ENCODE assay signal across 7 mouse cellular contexts in genomic region chr2:163397905-163398304, GRCm38 (mm10). TPM values are rescaled to one million over a fixed set of nuclear protein-coding genes. Genes with fewer than 3 reads are reported as not detected.
DNase-seq lines count a peak whose midpoint lies in the region; ATAC-seq and TF ChIP-seq lines count a peak whose summit lies in the region.

TSS of gene Jph2 (minus strand) at chr2:163397993.

- TF ChIP-seq EP300 in heart, postnatal 0 days (IDR thresholded peaks at IDR 0.05; ENCODE audit: low read depth), result peak; percentile 92

- WGBS in embryonic facial prominence, embryonic 11.5 days, result 5% methylated on average over 10 of the region's 10 CpGs
- 7% methylated on average over 10 of the region's 10 CpGs for WGBS in heart, postnatal 0 days
- 25% methylated on average over 10 of the region's 10 CpGs for WGBS in liver, embryonic 13.5 days (ENCODE audit: insufficient replicate concordance)
- 8% methylated on average over 10 of the region's 10 CpGs for WGBS in stomach, embryonic 16.5 days
- WGBS in cerebellum, adult 2 months, result 19% methylated on average over 10 of the region's 10 CpGs

- H3K36me3 ChIP-seq in embryonic facial prominence, embryonic 11.5 days (replicated peaks; ENCODE audit: control insufficient read depth, insufficient read depth, low read depth, low read length), result no peaks in the 10 kb centered on the region
- no peaks in the 10 kb centered on the region for H3K36me3 ChIP-seq in heart, postnatal 0 days (replicated peaks; ENCODE audit: control insufficient read depth, insufficient read depth, low read length)
- no peaks in the 10 kb centered on the region for H3K36me3 ChIP-seq in liver, embryonic 13.5 days
- H3K36me3 ChIP-seq in stomach, embryonic 16.5 days (ENCODE audit: control insufficient read depth, insufficient read depth, low read length), result no peaks in the 10 kb centered on the region

- H3K4me3 ChIP-seq in embryonic facial prominence, embryonic 11.5 days (ENCODE audit: low read depth, low read length), result peak within 1 kb of the TSS; percentile 15; the same call in 1 of the 2 replicates
- peak within 1 kb of the TSS; percentile 85 for H3K4me3 ChIP-seq in heart, postnatal 0 days (ENCODE audit: low read depth, low read length)
- H3K4me3 ChIP-seq in liver, embryonic 13.5 days (replicated peaks), result no peak within 1 kb of the TSS
- peak within 1 kb of the TSS; percentile 47 for H3K4me3 ChIP-seq in stomach, embryonic 16.5 days (replicated peaks; ENCODE audit: low read length)
- H3K4me3 ChIP-seq in cerebellum, adult 2 months (replicated peaks; ENCODE audit: insufficient read depth, low read depth, low read length), result no peak within 1 kb of the TSS

- no peaks in the 10 kb centered on the region for H3K27me3 ChIP-seq in embryonic facial prominence, embryonic 11.5 days (ENCODE audit: control insufficient read depth, insufficient read depth, low read length)
- H3K27me3 ChIP-seq in heart, postnatal 0 days (ENCODE audit: control insufficient read depth, insufficient read depth, low read length), result no peaks in the 10 kb centered on the region
- peaks cover 18% of the 10 kb centered on the region; the same call in 1 of the 2 replicates for H3K27me3 ChIP-seq in liver, embryonic 13.5 days
- no peaks in the 10 kb centered on the region for H3K27me3 ChIP-seq in stomach, embryonic 16.5 days (ENCODE audit: control insufficient read depth, insufficient read depth, low read length)
- no peaks in the 10 kb centered on the region for H3K27me3 ChIP-seq in cerebellum, adult 2 months (ENCODE audit: control insufficient read depth, insufficient read depth, low read length)

- no peak for TF ChIP-seq CTCF in heart, postnatal 0 days (IDR thresholded peaks at IDR 0.05; ENCODE audit: low read depth)
- no peak for TF ChIP-seq CTCF in cerebellum, adult 2 months (IDR thresholded peaks at IDR 0.05; ENCODE audit: borderline replicate concordance, insufficient read depth, low read depth, low read length)

- H3K4me2 ChIP-seq in embryonic facial prominence, embryonic 11.5 days (ENCODE audit: low read depth, low read length), result peak within 1 kb of the TSS; percentile 40
- peak within 1 kb of the TSS; percentile 75 for H3K4me2 ChIP-seq in heart, postnatal 0 days (ENCODE audit: low read depth, low read length)
- H3K4me2 ChIP-seq in liver, embryonic 13.5 days, result 0 out of 2 replicates have a peak within 1 kb of the TSS, but pooled peaks have one; percentile 12
- peak within 1 kb of the TSS; percentile 47 for H3K4me2 ChIP-seq in stomach, embryonic 16.5 days (ENCODE audit: low read depth, low read length)

- no peak within 1 kb of the TSS for H3K27ac ChIP-seq in embryonic facial prominence, embryonic 11.5 days (replicated peaks; ENCODE audit: low read depth, low read length)
- H3K27ac ChIP-seq in heart, postnatal 0 days (ENCODE audit: low read depth), result peak within 1 kb of the TSS; percentile 97
- H3K27ac ChIP-seq in liver, embryonic 13.5 days, result no peak within 1 kb of the TSS
- H3K27ac ChIP-seq in stomach, embryonic 16.5 days (ENCODE audit: low read length), result peak within 1 kb of the TSS; percentile 84
- no peak within 1 kb of the TSS for H3K27ac ChIP-seq in cerebellum, adult 2 months (ENCODE audit: insufficient read depth, low read length)

- H3K4me1 ChIP-seq in embryonic facial prominence, embryonic 11.5 days (ENCODE audit: control insufficient read depth, insufficient read depth, low read length), result peaks cover 2% of the 10 kb centered on the region; the same call in 1 of the 2 replicates
- peaks cover 15% of the 10 kb centered on the region for H3K4me1 ChIP-seq in heart, postnatal 0 days (ENCODE audit: control insufficient read depth, insufficient read depth)
- H3K4me1 ChIP-seq in liver, embryonic 13.5 days (replicated peaks), result no peaks in the 10 kb centered on the region
- H3K4me1 ChIP-seq in stomach, embryonic 16.5 days (ENCODE audit: control insufficient read depth, insufficient read depth, low read length), result peaks cover 17% of the 10 kb centered on the region
- H3K4me1 ChIP-seq in cerebellum, adult 2 months (ENCODE audit: control insufficient read depth, insufficient read depth, low read length), result no peaks in the 10 kb centered on the region

- peak; percentile 71; the same call in 1 of the 2 replicates for ATAC-seq in embryonic facial prominence, embryonic 11.5 days (replicated peaks; ENCODE audit: insufficient number of reproducible peaks, low FRiP score, low TSS enrichment, low read depth)
- ATAC-seq in heart, postnatal 0 days (ENCODE audit: insufficient read depth, low read depth), result peak; percentile 85
- no peak for ATAC-seq in liver, embryonic 13.5 days (ENCODE audit: low read depth)
- ATAC-seq in stomach, embryonic 16.5 days (ENCODE audit: insufficient read depth, low FRiP score), result peak; percentile 83
- no peak for ATAC-seq in frontal cortex, adult (ENCODE audit: low TSS enrichment)

- peak; percentile 51 for DNase-seq in adrenal gland, postnatal 25 days
- DNase-seq in embryonic facial prominence, embryonic 11.5 days (ENCODE audit: low spot score), result peak; percentile 74
- DNase-seq in heart, postnatal 0 days (ENCODE audit: low spot score), result peak; percentile 93
- no peak for DNase-seq in liver, embryonic 13.5 days
- DNase-seq in cerebellum, adult 2 months, result no peak

- H3K9ac ChIP-seq in embryonic facial prominence, embryonic 11.5 days (replicated peaks; ENCODE audit: low read length), result no peak within 1 kb of the TSS; the same call in 1 of the 2 replicates
- H3K9ac ChIP-seq in heart, postnatal 0 days (replicated peaks; ENCODE audit: low read depth, low read length), result peak within 1 kb of the TSS; percentile 95
- no peak within 1 kb of the TSS for H3K9ac ChIP-seq in liver, embryonic 13.5 days
- peak within 1 kb of the TSS; percentile 68 for H3K9ac ChIP-seq in stomach, embryonic 16.5 days (ENCODE audit: low read length)

- no peak for TF ChIP-seq POLR2A in cerebellum, adult 2 months (IDR thresholded peaks at IDR 0.05; ENCODE audit: borderline replicate concordance, insufficient read depth, low read length)

- H3K9me3 ChIP-seq in embryonic facial prominence, embryonic 11.5 days (replicated peaks; ENCODE audit: control insufficient read depth, low read length), result no peaks in the 10 kb centered on the region
- H3K9me3 ChIP-seq in heart, postnatal 0 days (replicated peaks; ENCODE audit: control insufficient read depth, low read length), result no peaks in the 10 kb centered on the region
- H3K9me3 ChIP-seq in liver, embryonic 13.5 days (replicated peaks), result no peaks in the 10 kb centered on the region
- no peaks in the 10 kb centered on the region for H3K9me3 ChIP-seq in stomach, embryonic 16.5 days (replicated peaks; ENCODE audit: control insufficient read depth, low read length)

RNA-seq across cellular contexts. Expression of gene Jph2, which starts in this region (rescaled TPM):
- total RNA-seq in adrenal gland, postnatal 25 days (2021), result 2.7 and 2.8 TPM in 2 replicates
- 0.42 and 0.54 TPM in 2 replicates for polyA plus RNA-seq in embryonic facial prominence, embryonic 11.5 days (2014; fragmentation: Nextera tagmentation; extraction: Ambion mirVana)
- total RNA-seq in heart, postnatal 0 days (2014; rRNA removed; ENCODE audit: low replicate concordance), result 215 and 246 TPM in 2 replicates
- 47.3 and 61.7 TPM in 2 replicates for polyA plus RNA-seq in heart, postnatal 0 days (2015; fragmentation: Nextera tagmentation; extraction: Ambion mirVana)
- 0.16 and 0.21 TPM in 2 replicates for polyA plus RNA-seq in liver, embryonic 13.5 days (2015; fragmentation: Nextera tagmentation; extraction: Ambion mirVana)
- 8.5 and 11.2 TPM in 2 replicates for polyA plus RNA-seq in stomach, embryonic 16.5 days (2015; fragmentation: Nextera tagmentation; extraction: Ambion mirVana)
- polyA plus RNA-seq in cerebellum, adult 2 months (2012; rRNA removed), result 0.48 and 0.52 TPM in 2 replicates

Comparison
In these comparisons a context has a peak if more than half of its experiments do, and no peak if none do; other contexts are left out.
1. RNA of gene Jph2 (total RNA-seq): 215 to 246 TPM in heart, postnatal 0 days; 2.7 to 2.8 TPM in adrenal gland, postnatal 25 days; every median in the first group is over 10 times any median in the second.
2. Peak in DNase-seq, ATAC-seq, H3K4me3 ChIP-seq and H3K4me2 ChIP-seq in embryonic facial prominence, embryonic 11.5 days; RNA of the gene not detected or under 1 TPM.
3. DNase-seq: peak in adrenal gland, postnatal 25 days (single experiment) and heart, postnatal 0 days (single experiment); none in liver, embryonic 13.5 days (single experiment) and cerebellum, adult 2 months (0 of 2).
4. ATAC-seq: peak in heart, postnatal 0 days (single experiment) and stomach, embryonic 16.5 days (single experiment); none in liver, embryonic 13.5 days (single experiment) and frontal cortex, adult (single experiment).
5. H3K27ac ChIP-seq: peak in heart, postnatal 0 days (single experiment) and stomach, embryonic 16.5 days (single experiment); none in embryonic facial prominence, embryonic 11.5 days (single experiment), liver, embryonic 13.5 days (single experiment) and cerebellum, adult 2 months (single experiment).
6. H3K4me2 ChIP-seq: peak in every context shown above with its lines; median percentile 75 in heart, postnatal 0 days; 47 in stomach, embryonic 16.5 days; 40 in embryonic facial prominence, embryonic 11.5 days; 12 in liver, embryonic 13.5 days.
7. H3K4me3 ChIP-seq: peak in heart, postnatal 0 days (single experiment) and stomach, embryonic 16.5 days (single experiment); none in liver, embryonic 13.5 days (single experiment) and cerebellum, adult 2 months (single experiment).
8. H3K9ac ChIP-seq: peak in heart, postnatal 0 days (single experiment) and stomach, embryonic 16.5 days (single experiment); none in embryonic facial prominence, embryonic 11.5 days (single experiment) and liver, embryonic 13.5 days (single experiment).